Mouse (Mus musculus) midbrain, postnatal 0 days (tissue): Measurements from ENCODE around the gene Orm1. TPM values are rescaled to one million over a fixed set of nuclear protein-coding genes. Genes with fewer than 3 reads are reported as not detected.

Experiments used
- ATAC-seq: fragments of 200-750 bp; cut with Nextera tagmentation; 2 replicates; pipeline ENCODE4 v1.8.0; 2017; ENCODE audit warnings: moderate number of reproducible peaks, mild to moderate bottlenecking, moderate TSS enrichment, moderate library complexity; ENCODE audit not compliant: low FRiP score
- DNase-seq: peaks from one replicate; pipeline ENCODE4 v3.0.0-alpha.2; 2015; ENCODE audit warnings: low spot score
- H3K27ac ChIP-seq: fragments of 300-500 bp; sonication (generic); 2 replicates; pipeline ENCODE4 v1.5.1; 2014; ENCODE audit warnings: low read depth, mild to moderate bottlenecking, low read length, mixed read lengths
- H3K27me3 ChIP-seq: fragments of 300-500 bp; sonication (generic); 2 replicates; pipeline ENCODE4 v1.6.1; 2014; ENCODE audit warnings: low read length, control low read depth, mixed read lengths; ENCODE audit not compliant: insufficient read depth
- H3K36me3 ChIP-seq: fragments of 300-500 bp; sonication (generic); 2 replicates; pipeline ENCODE4 v1.6.1; 2014; ENCODE audit warnings: low read length, control low read depth, mixed read lengths; ENCODE audit not compliant: insufficient read depth
- H3K4me1 ChIP-seq: fragments of 300-500 bp; sonication (generic); 2 replicates; pipeline ENCODE4 v1.6.1; 2014; ENCODE audit warnings: mild to moderate bottlenecking, control low read depth, antibody characterized with exemption, low read length, mixed read lengths; ENCODE audit not compliant: insufficient read depth
- H3K4me2 ChIP-seq: fragments of 300-500 bp; sonication (generic); 2 replicates; pipeline ENCODE4 v1.6.1; 2014; ENCODE audit warnings: low read depth, mild to moderate bottlenecking, low read length, mixed read lengths; ENCODE audit not compliant: poor library complexity, severe bottlenecking
- H3K4me3 ChIP-seq: fragments of 300-500 bp; sonication (generic); 2 replicates; pipeline ENCODE4 v1.5.1; 2014; ENCODE audit warnings: low read depth, mild to moderate bottlenecking, low read length, moderate library complexity
- H3K9ac ChIP-seq: fragments of 300-500 bp; sonication (generic); replicated peaks from 2 replicates; pipeline ENCODE4 v1.6.1; 2014; ENCODE audit warnings: mild to moderate bottlenecking, low read length, moderate library complexity, mixed read lengths; ENCODE audit not compliant: poor library complexity, severe bottlenecking
- H3K9me3 ChIP-seq: fragments of 300-500 bp; sonication (generic); 2 replicates; pipeline ENCODE4 v1.6.1; 2016; ENCODE audit warnings: low read length, control low read depth
- CTCF ChIP-seq: IDR thresholded peaks from 2 replicates; pipeline ENCODE4 v1.5.1; 2016; ENCODE audit warnings: antibody characterized with exemption, mild to moderate bottlenecking
- WGBS: fragments of 180-500 bp; shearing (Covaris S2); extraction: QIAGEN DNeasy Blood & Tissue Kit; methylation state at CpG from one replicate; pipeline ENCODE4 v1.1.7; 2014; 5-methylcytosine and 5-hydroxymethylcytosine counted together
- polyA plus RNA-seq: library from polyadenylated mRNA; unstranded; fragments of >200 nt; fragmentation: Nextera tagmentation; extraction: Ambion mirVana; gene quantifications from 2 replicates; pipeline ENCODE4 v1.2.1, GENCODE M21; 2015
- total RNA-seq: library from RNA; depleted of rRNA; stranded (reverse); fragments of >200 nt; gene quantifications from 2 replicates; pipeline ENCODE4 v1.2.3, GENCODE M21; 2014

Orm1 gene
- total and polyA plus RNA-seq, 2 experiments from 2014 or later: not detected

DNA sequence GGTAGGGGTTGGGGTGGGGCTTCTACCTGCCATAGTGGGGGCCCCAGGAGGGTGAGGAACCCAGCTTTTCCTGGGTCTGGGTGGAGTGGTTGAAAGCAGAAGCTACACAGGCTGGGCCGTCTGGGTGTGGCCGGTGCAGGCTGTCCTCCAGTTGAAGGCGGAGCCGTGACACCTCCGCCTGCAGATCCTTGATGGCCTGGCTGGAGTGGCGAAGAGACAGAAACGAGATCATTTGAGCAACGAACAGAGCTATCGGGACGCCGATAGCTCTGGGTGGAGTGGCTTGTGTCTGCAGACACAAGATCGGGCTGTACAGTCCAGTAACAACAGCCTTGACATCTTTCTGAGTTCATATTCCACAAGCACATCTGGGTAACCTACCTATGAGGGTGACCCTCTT is 30.0 kb downstream of the Orm1 start:
- Histone ChIP-seq H3K4me3 (no peak overlapping the region), H3K9me3 (no peaks in the 10 kb centered on the region), H3K27ac (no peak overlapping the region), H3K4me2 (no peak overlapping the region), H3K9ac (no peak overlapping the region), H3K27me3 (no peaks in the 10 kb centered on the region), H3K4me1 (no peaks in the 10 kb centered on the region), H3K36me3 (no peaks in the 10 kb centered on the region; the same call in 1 of the 2 replicates)
- ATAC-seq (no peak), DNase-seq (no peak)
- TF ChIP-seq CTCF: no peak
- WGBS: 92% methylated on average over 12 of the region's 12 CpGs

DNA sequence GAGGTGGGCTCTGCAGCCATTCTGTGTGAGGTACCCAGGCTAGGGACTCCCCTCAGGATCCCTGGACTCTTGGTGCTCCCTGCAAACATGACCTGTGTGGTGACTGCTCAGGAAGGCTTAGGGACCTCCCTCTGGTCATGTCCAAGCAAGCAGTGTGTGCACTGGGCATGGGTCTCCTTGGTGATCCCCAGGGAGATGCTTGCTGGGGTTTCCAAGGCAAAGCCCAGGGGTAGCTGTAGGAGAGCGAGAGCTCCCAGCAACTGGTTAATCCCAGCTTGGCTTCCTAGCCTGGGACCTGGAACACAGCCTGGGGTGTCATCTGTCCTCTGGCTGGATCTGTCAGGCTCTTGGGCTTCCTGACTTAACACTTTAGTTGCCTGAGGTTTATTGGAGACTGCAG is 31.0 kb downstream of the Orm1 start:
- Histone ChIP-seq H3K4me2 (no peak overlapping the region), H3K9me3 (no peaks in the 10 kb centered on the region), H3K9ac (no peak overlapping the region), H3K4me3 (no peak overlapping the region), H3K36me3 (peaks cover 8% of the 10 kb centered on the region; the same call in 1 of the 2 replicates), H3K27ac (no peak overlapping the region), H3K4me1 (no peaks in the 10 kb centered on the region), H3K27me3 (no peaks in the 10 kb centered on the region)
- 71% methylated on average over 1 of the region's 1 CpGs for WGBS
- no peak for TF ChIP-seq CTCF
- DNase-seq: peak; percentile 67
- ATAC-seq: peak; percentile 44; the same call in 1 of the 2 replicates

DNA sequence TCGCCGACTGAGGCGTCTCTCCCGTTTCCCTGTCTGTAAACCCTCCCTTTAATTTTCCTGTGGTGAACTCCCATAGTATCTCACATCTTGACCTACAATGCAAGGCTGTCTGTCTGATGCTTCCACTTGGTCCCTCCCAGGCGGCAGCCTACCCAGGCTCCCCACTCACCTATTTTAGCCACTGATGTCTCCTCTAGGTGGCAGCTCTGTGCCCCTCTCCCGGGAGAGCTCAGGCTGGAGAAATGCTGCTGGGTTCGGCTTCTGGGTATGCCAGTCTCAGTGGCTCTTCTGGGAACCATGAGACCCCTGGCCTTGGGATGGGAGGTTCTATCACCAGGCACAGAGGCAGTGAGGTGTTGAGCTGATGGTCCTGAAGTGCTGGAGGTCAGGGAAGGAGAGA is 33.1 kb downstream of the Orm1 start:
- Histone ChIP-seq H3K27ac (no peak overlapping the region), H3K36me3 (peaks cover 9% of the 10 kb centered on the region; the same call in 1 of the 2 replicates), H3K4me1 (no peaks in the 10 kb centered on the region), H3K9me3 (no peaks in the 10 kb centered on the region), H3K9ac (no peak overlapping the region), H3K27me3 (no peaks in the 10 kb centered on the region), H3K4me2 (no peak overlapping the region), H3K4me3 (no peak overlapping the region)
- ATAC-seq: no peak
- no peak for DNase-seq
- WGBS: 68% methylated on average over 7 of the region's 7 CpGs
- peak; percentile 50; the same call in 1 of the 2 replicates for TF ChIP-seq CTCF

DNA sequence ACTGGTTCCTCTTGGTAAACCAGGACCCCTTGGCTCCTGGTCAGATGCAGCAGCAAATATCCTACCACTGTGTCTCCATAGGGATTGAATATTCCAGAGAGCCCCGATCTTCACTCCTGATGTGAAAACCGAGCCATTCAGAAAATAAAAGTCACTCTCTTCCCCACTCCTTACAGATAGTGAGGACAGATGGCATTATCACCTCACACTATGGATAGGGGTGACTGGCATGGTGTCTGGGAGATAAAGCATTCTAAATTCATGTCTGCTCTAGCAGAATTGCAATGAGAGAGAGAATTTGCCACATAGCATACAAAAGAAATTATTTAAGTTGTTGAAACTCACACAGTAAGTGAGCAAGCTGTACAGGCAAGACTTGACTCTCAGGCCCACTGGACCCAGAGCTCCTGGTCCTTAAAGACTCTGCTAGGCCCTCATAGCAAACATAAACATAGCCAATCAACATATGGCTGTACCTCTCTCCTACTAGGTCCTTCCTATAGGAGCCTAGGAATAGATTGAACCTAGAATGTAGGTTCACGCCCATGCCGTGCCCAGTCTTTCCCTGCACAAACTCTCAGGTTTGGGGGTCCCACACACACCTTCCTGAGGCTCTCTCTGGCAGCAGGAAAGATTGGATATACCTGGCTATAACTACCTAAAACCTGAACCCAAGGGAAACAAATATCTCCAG is 38.5 kb downstream of the Orm1 start:
- H3K4me3 ChIP-seq: no peak overlapping the region
- H3K9me3 ChIP-seq: no peaks in the 10 kb centered on the region
- ATAC-seq (no peak), DNase-seq (no peak)
- H3K9ac ChIP-seq: no peak overlapping the region
- H3K36me3 ChIP-seq: peaks cover 9% of the 10 kb centered on the region
- H3K4me2 ChIP-seq: no peak overlapping the region
- H3K4me1 ChIP-seq: no peaks in the 10 kb centered on the region
- no peaks in the 10 kb centered on the region for H3K27me3 ChIP-seq
- 96% methylated on average over 4 of the region's 4 CpGs for WGBS
- TF ChIP-seq CTCF: no peak
- H3K27ac ChIP-seq: no peak overlapping the region

DNA sequence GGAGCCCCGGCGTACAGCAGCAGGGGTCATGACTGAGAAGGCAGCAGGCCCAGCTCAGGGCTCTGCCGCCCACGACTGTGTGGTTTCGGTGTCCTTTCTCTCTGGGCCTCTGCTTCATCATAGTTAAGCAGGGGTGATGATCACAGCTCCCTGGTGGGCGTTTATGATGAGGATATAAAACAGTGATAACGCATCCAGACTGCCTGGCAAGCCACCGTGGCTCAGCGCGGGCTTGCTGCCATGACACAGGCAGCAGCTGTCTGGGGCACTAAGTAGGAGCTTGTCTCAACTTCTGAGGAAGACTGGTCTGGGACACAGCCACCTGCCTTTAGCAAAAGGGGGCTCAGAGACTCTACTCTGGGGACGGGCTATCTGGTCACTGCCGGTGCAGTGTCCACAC is 39.1 kb downstream of the Orm1 start:
- Histone ChIP-seq H3K9ac (no peak overlapping the region), H3K4me1 (no peaks in the 10 kb centered on the region), H3K36me3 (peaks cover 9% of the 10 kb centered on the region), H3K9me3 (no peaks in the 10 kb centered on the region), H3K4me3 (no peak overlapping the region), H3K27me3 (no peaks in the 10 kb centered on the region), H3K27ac (no peak overlapping the region), H3K4me2 (no peak overlapping the region)
- DNase-seq: no peak
- WGBS: 81% methylated on average over 12 of the region's 12 CpGs
- ATAC-seq: no peak
- no peak for TF ChIP-seq CTCF

DNA sequence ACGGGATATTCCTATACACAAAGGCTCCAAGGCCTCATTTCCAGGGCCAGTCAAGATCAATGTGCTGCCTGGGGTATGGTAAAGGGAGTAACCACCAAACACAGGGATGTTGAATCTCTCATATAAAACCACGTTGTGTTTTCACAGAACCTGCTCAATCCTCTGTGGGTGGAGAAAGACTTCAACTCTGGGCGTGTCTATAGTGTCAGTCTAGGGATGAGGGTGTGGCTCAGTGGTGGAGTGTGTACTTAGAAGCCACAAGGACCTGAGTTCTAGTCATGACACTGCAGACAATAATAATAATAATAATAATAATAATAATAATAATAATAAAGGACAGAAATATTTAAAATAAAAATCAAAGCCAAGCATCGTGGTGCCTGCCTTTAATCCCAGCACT is 39.9 kb downstream of the Orm1 start:
- 92% methylated on average over 4 of the region's 4 CpGs for WGBS
- Histone ChIP-seq H3K36me3 (peaks cover 9% of the 10 kb centered on the region), H3K9ac (no peak overlapping the region), H3K4me2 (no peak overlapping the region), H3K27me3 (no peaks in the 10 kb centered on the region), H3K4me3 (no peak overlapping the region), H3K9me3 (no peaks in the 10 kb centered on the region), H3K4me1 (peaks cover 3% of the 10 kb centered on the region; the same call in 1 of the 2 replicates), H3K27ac (no peak overlapping the region)
- DNase-seq: no peak
- no peak for ATAC-seq
- TF ChIP-seq CTCF: no peak
